ENCODE assay signal across 36 mouse cellular contexts in genomic region chr16:48283517-48283916, GRCm38 (mm10). TPM values are rescaled to one million over a fixed set of nuclear protein-coding genes. Genes with fewer than 3 reads are reported as not detected.
DNase-seq lines count a peak whose midpoint lies in the region; ATAC-seq and TF ChIP-seq lines count a peak whose summit lies in the region.
"Had no signal": no experiment of that assay in that cellular context is flagged by ENCODE, and none has a peak within 500 bp of the region (broad histone marks: within the 10 kb centered on the region; RNA-seq: fewer than 3 reads in every experiment).

Dppa4 (plus strand) TSS chr16:48283733.

- H3K9me3 ChIP-seq in G1E (replicated peaks) = no peaks in the 10 kb centered on the region
- no peaks in the 10 kb centered on the region for H3K9me3 ChIP-seq in hindbrain, embryonic 11.5 days (ENCODE audit: control insufficient read depth, low read length)
- H3K9me3 ChIP-seq: embryonic facial prominence, embryonic 10.5 days; forebrain, embryonic 12.5 days; forebrain, embryonic 15.5 days; heart, embryonic 10.5 days; heart, embryonic 13.5 days; hindbrain, embryonic 12.5 days had no signal

- no peak for DNase-seq in testis, postnatal 14 days (ENCODE audit: low spot score)
- no peak for DNase-seq in G1E (ENCODE audit: low spot score)
- DNase-seq in hindbrain, embryonic 11.5 days (ENCODE audit: low spot score) = no peak
- DNase-seq in adrenal gland, adult (ENCODE audit: inconsistent age in 2 of 2, low spot score in 1 of 2) = no peak
- DNase-seq: adrenal gland, adult 2 months; adrenal gland, postnatal 14 days; cerebellum, adult 11-12 months; cerebellum, adult 8-10 months; cerebellum, postnatal 10 days; cerebellum, postnatal 36 days; embryo, embryonic 11 days; gastrocnemius, postnatal 10 days; gastrocnemius, postnatal 36 days; heart, adult 2 months; heart, postnatal 14 days; heart, postnatal 4 days; kidney, adult 18-20 months had no signal

- no peak for TF ChIP-seq POLR2A in testis, adult 2 months (IDR thresholded peaks at IDR 0.05; ENCODE audit: control insufficient read depth, low read depth, low read length)
- TF ChIP-seq POLR2A in bone marrow, adult 2 months (IDR thresholded peaks at IDR 0.05; ENCODE audit: borderline replicate concordance, control insufficient read depth, low read depth, low read length) = no peak

- no peaks in the 10 kb centered on the region for H3K4me1 ChIP-seq in testis, adult 2 months (ENCODE audit: control insufficient read depth, insufficient read depth, low read length)
- H3K4me1 ChIP-seq in G1E (ENCODE audit: insufficient read depth, low read depth, low read length) = peaks cover 17% of the 10 kb centered on the region
- H3K4me1 ChIP-seq in bone marrow, adult 2 months (ENCODE audit: control insufficient read depth, insufficient read depth, low read length) = no peaks in the 10 kb centered on the region
- no peaks in the 10 kb centered on the region for H3K4me1 ChIP-seq in hindbrain, embryonic 11.5 days (replicated peaks; ENCODE audit: control insufficient read depth, insufficient read depth, low read length)
- H3K4me1 ChIP-seq: embryonic facial prominence, embryonic 10.5 days; embryonic facial prominence, embryonic 13.5 days; forebrain, embryonic 12.5 days; forebrain, embryonic 15.5 days; heart, embryonic 10.5 days; heart, embryonic 13.5 days; hindbrain, embryonic 12.5 days had no signal

- H3K36me3 ChIP-seq in testis, adult 2 months (ENCODE audit: control insufficient read depth, insufficient read depth, low read length) = no peaks in the 10 kb centered on the region
- peaks cover 9% of the 10 kb centered on the region for H3K36me3 ChIP-seq in G1E (replicated peaks)
- H3K36me3 ChIP-seq in hindbrain, embryonic 11.5 days (ENCODE audit: control insufficient read depth, insufficient read depth, low read length) = no peaks in the 10 kb centered on the region
- H3K36me3 ChIP-seq: embryonic facial prominence, embryonic 10.5 days; embryonic facial prominence, embryonic 13.5 days; forebrain, embryonic 12.5 days; forebrain, embryonic 15.5 days; heart, embryonic 10.5 days; heart, embryonic 13.5 days; hindbrain, embryonic 12.5 days had no signal

- H3K9ac ChIP-seq in hindbrain, embryonic 11.5 days (ENCODE audit: low read depth, low read length) = no peak within 1 kb of the TSS
- H3K9ac ChIP-seq: embryonic facial prominence, embryonic 13.5 days; forebrain, embryonic 12.5 days; forebrain, embryonic 15.5 days; heart, embryonic 13.5 days; hindbrain, embryonic 12.5 days had no signal

- H3K27me3 ChIP-seq in testis, adult 2 months (ENCODE audit: control insufficient read depth, insufficient read depth, low read length) = no peaks in the 10 kb centered on the region
- H3K27me3 ChIP-seq in G1E (ENCODE audit: insufficient read depth, low read length) = no peaks in the 10 kb centered on the region
- no peaks in the 10 kb centered on the region for H3K27me3 ChIP-seq in hindbrain, embryonic 11.5 days (ENCODE audit: control insufficient read depth, insufficient read depth, low read length)
- H3K27me3 ChIP-seq: embryonic facial prominence, embryonic 13.5 days; forebrain, embryonic 12.5 days; forebrain, embryonic 15.5 days; heart, embryonic 13.5 days; hindbrain, embryonic 12.5 days had no signal

- H3K27ac ChIP-seq in testis, adult 2 months (ENCODE audit: control insufficient read depth, insufficient read depth, low read depth, low read length) = no peak within 1 kb of the TSS
- no peak within 1 kb of the TSS for H3K27ac ChIP-seq in bone marrow, adult 2 months (ENCODE audit: control insufficient read depth, insufficient read depth, low read depth, low read length, poor library complexity)
- no peak within 1 kb of the TSS for H3K27ac ChIP-seq in hindbrain, embryonic 11.5 days (ENCODE audit: low read depth, low read length)
- H3K27ac ChIP-seq: embryonic facial prominence, embryonic 10.5 days; embryonic facial prominence, embryonic 13.5 days; forebrain, embryonic 12.5 days; forebrain, embryonic 15.5 days; heart, adult 2 months; heart, embryonic 10.5 days; heart, embryonic 13.5 days; hindbrain, embryonic 12.5 days had no signal

- peak within 1 kb of the TSS; percentile 13; the same call in 1 of the 2 replicates for H3K4me3 ChIP-seq in testis, adult 2 months (ENCODE audit: control insufficient read depth, low read depth, low read length)
- peak within 1 kb of the TSS; percentile 64 for H3K4me3 ChIP-seq in G1E (ENCODE audit: low read depth, low read length)
- no peak within 1 kb of the TSS for H3K4me3 ChIP-seq in bone marrow, adult 2 months (replicated peaks; ENCODE audit: control insufficient read depth, low read depth, low read length)
- no peak within 1 kb of the TSS for H3K4me3 ChIP-seq in hindbrain, embryonic 11.5 days (ENCODE audit: low read depth, low read length)
- H3K4me3 ChIP-seq: embryonic facial prominence, embryonic 10.5 days; embryonic facial prominence, embryonic 13.5 days; erythroblast, embryonic 14.5 days; forebrain, embryonic 12.5 days; forebrain, embryonic 15.5 days; heart, adult 2 months; heart, embryonic 10.5 days; heart, embryonic 13.5 days; hindbrain, embryonic 12.5 days had no signal

- WGBS in bone marrow, adult 2 months = 72% methylated on average over 4 of the region's 4 CpGs
- WGBS in hindbrain, embryonic 11.5 days = 87% methylated on average over 4 of the region's 4 CpGs

- peak; percentile 73 for ATAC-seq in G1E (ENCODE audit: extremely low read depth, insufficient number of reproducible peaks, low FRiP score, poor library complexity, severe bottlenecking)
- ATAC-seq in hindbrain, embryonic 11.5 days (ENCODE audit: low FRiP score) = no peak
- ATAC-seq: forebrain, embryonic 15.5 days; hindbrain, embryonic 16.5 days; intestine, embryonic 16.5 days had no signal

- no peak within 1 kb of the TSS for H3K4me2 ChIP-seq in hindbrain, embryonic 11.5 days (replicated peaks; ENCODE audit: low read depth, low read length)
- H3K4me2 ChIP-seq: embryonic facial prominence, embryonic 13.5 days; forebrain, embryonic 12.5 days; forebrain, embryonic 15.5 days; heart, embryonic 13.5 days; hindbrain, embryonic 12.5 days had no signal

- no peak for TF ChIP-seq CTCF in testis, adult 2 months (IDR thresholded peaks at IDR 0.05; ENCODE audit: control insufficient read depth, insufficient read depth, insufficient replicate concordance, low read depth, low read length)
- no peak for TF ChIP-seq CTCF in G1E (IDR thresholded peaks at IDR 0.05; ENCODE audit: low read depth, low read length)
- no peak for TF ChIP-seq CTCF in bone marrow, adult 2 months (IDR thresholded peaks at IDR 0.05; ENCODE audit: control insufficient read depth, insufficient read depth, low read length)

RNA-seq across cellular contexts. Expression of gene Dppa4, which starts in this region (rescaled TPM):
- 1.4 and 1.6 TPM in 2 replicates for polyA plus RNA-seq in testis, adult 2 months (2012; rRNA removed)
- total RNA-seq in G1E (2014; fragmentation: Nextera tagmentation) = 49.6 and 56.4 TPM in 2 replicates
- total RNA-seq in G1E (2017) = 73.0 and 83.9 TPM in 2 replicates
- polyA plus RNA-seq in G1E (2012) = 10.1 and 12.0 TPM in 2 replicates
- polyA plus RNA-seq in bone marrow, adult 2 months (2011; ENCODE audit: insufficient read depth, insufficient read length, low replicate concordance, missing spikeins) = 17.2 TPM in 1 of 2 replicates, not detected in the other
- polyA plus RNA-seq in hindbrain, embryonic 11.5 days (2014; fragmentation: Nextera tagmentation; extraction: Ambion mirVana) = not detected in 2 replicates
- total RNA-seq: adrenal gland, adult 2 months; adrenal gland, postnatal 14 days; adrenal gland, postnatal 4 days; gastrocnemius, adult 18-20 months; gastrocnemius, postnatal 10 days; gastrocnemius, postnatal 36 days; granulocyte monocyte progenitor cell, adult 5-6 weeks; heart, adult 2 months; heart, postnatal 14 days; heart, postnatal 4 days; MEL had no signal
- polyA plus RNA-seq: adrenal gland, adult 2 months; brain, embryonic 14.5 days; cortical plate, adult 2 months; embryonic facial prominence, embryonic 10.5 days; embryonic facial prominence, embryonic 13.5 days; erythroblast, embryonic 14.5 days; forebrain, embryonic 12.5 days; forebrain, embryonic 15.5 days; heart, adult 2 months; heart, embryonic 10.5 days; heart, embryonic 13.5 days; heart, embryonic 16.5 days; hindbrain, embryonic 12.5 days; hindbrain, embryonic 16.5 days; intestine, embryonic 16.5 days had no signal

Comparison
In these comparisons a context has a peak if more than half of its experiments do, and no peak if none do; other contexts are left out.
1. H3K4me3 ChIP-seq: peak in testis, adult 2 months (single experiment) and G1E (single experiment); none in bone marrow, adult 2 months (single experiment) and hindbrain, embryonic 11.5 days (single experiment).